Comparison of ENCODE assay signal across 27 mouse cellular contexts in the genomic region with DNA sequence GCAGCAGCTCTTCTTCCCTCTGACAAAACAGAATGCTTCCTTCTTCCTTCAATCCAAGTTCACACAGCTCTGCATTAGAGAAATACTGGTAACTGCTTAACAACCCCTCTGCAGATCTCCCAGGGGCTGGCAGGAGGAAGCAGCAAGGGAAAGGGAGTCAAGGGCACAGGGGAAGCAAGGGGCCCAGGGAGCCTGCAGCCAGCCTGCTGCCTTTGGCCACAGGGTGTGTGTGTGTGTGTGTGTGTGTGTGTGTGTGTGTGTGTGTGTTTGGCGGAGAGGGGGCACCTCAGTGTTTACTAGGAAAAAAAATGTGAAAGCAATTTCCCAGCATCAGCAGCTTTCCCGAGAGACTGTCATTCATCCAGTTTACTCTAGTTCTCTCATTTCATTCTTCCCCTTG.
DNase-seq lines count a peak whose midpoint lies in the region; ATAC-seq lines count a peak whose summit lies in the region.
"Had no signal": no experiment of that assay in that cellular context is flagged by ENCODE, and none has a peak within 500 bp of the region (broad histone marks: within the 10 kb centered on the region; RNA-seq: fewer than 3 reads in every experiment).

No protein-coding gene starts in this region.

- H3K9me3 ChIP-seq in limb, embryonic 11.5 days (ENCODE audit: control insufficient read depth, low read length), result no peaks in the 10 kb centered on the region
- no peaks in the 10 kb centered on the region for H3K9me3 ChIP-seq in limb, embryonic 10.5 days (replicated peaks)
- no peaks in the 10 kb centered on the region for H3K9me3 ChIP-seq in embryonic facial prominence, embryonic 10.5 days
- H3K9me3 ChIP-seq: embryonic facial prominence, embryonic 12.5 days; embryonic facial prominence, embryonic 15.5 days; forebrain, embryonic 13.5 days; G1E; heart, embryonic 10.5 days; heart, embryonic 13.5 days; hindbrain, embryonic 13.5 days had no signal

- no peak overlapping the region for H3K4me3 ChIP-seq in limb, embryonic 11.5 days (ENCODE audit: low read depth, low read length)
- no peak overlapping the region for H3K4me3 ChIP-seq in limb, embryonic 10.5 days
- no peak overlapping the region for H3K4me3 ChIP-seq in embryonic facial prominence, embryonic 10.5 days
- H3K4me3 ChIP-seq: embryonic facial prominence, embryonic 12.5 days; embryonic facial prominence, embryonic 15.5 days; forebrain, embryonic 13.5 days; gastrocnemius, adult 2 months; heart, adult 2 months; heart, embryonic 10.5 days; heart, embryonic 13.5 days; hindbrain, embryonic 13.5 days had no signal

- no peak overlapping the region for H3K9ac ChIP-seq in limb, embryonic 11.5 days (ENCODE audit: low read length)
- H3K9ac ChIP-seq: embryonic facial prominence, embryonic 12.5 days; embryonic facial prominence, embryonic 15.5 days; forebrain, embryonic 13.5 days; heart, embryonic 13.5 days; hindbrain, embryonic 13.5 days had no signal

- H3K4me2 ChIP-seq in limb, embryonic 11.5 days (ENCODE audit: low read depth, severe bottlenecking), result no peak overlapping the region
- H3K4me2 ChIP-seq: embryonic facial prominence, embryonic 12.5 days; embryonic facial prominence, embryonic 15.5 days; forebrain, embryonic 13.5 days; heart, embryonic 13.5 days; hindbrain, embryonic 13.5 days had no signal

- whole genome bisulfite sequencing in limb, embryonic 11.5 days, result 65% methylated on average over 2 of the region's 2 CpGs
- WGBS in limb, embryonic 10.5 days, result 65% methylated on average over 2 of the region's 2 CpGs
- 55% methylated on average over 2 of the region's 2 CpGs for WGBS in embryonic facial prominence, embryonic 10.5 days

- no peak overlapping the region for H3K27ac ChIP-seq in limb, embryonic 11.5 days (replicated peaks; ENCODE audit: low read depth, low read length)
- H3K27ac ChIP-seq in limb, embryonic 10.5 days, result no peak overlapping the region
- no peak overlapping the region for H3K27ac ChIP-seq in embryonic facial prominence, embryonic 10.5 days (replicated peaks)
- H3K27ac ChIP-seq: embryonic facial prominence, embryonic 12.5 days; embryonic facial prominence, embryonic 15.5 days; forebrain, embryonic 13.5 days; gastrocnemius, adult 2 months; heart, adult 2 months; heart, embryonic 10.5 days; heart, embryonic 13.5 days; hindbrain, embryonic 13.5 days had no signal

- no peaks in the 10 kb centered on the region for H3K36me3 ChIP-seq in limb, embryonic 11.5 days (ENCODE audit: control insufficient read depth, insufficient read depth, low read length)
- H3K36me3 ChIP-seq in limb, embryonic 10.5 days, result no peaks in the 10 kb centered on the region
- no peaks in the 10 kb centered on the region for H3K36me3 ChIP-seq in embryonic facial prominence, embryonic 10.5 days (replicated peaks)
- H3K36me3 ChIP-seq: embryonic facial prominence, embryonic 12.5 days; embryonic facial prominence, embryonic 15.5 days; G1E; heart, embryonic 10.5 days; heart, embryonic 13.5 days; hindbrain, embryonic 13.5 days had no signal

- DNase-seq in heart, adult 11 months, result peak; percentile 5
- no peak for DNase-seq in heart, postnatal 25 days (ENCODE audit: low spot score)
- peak; percentile 9 for DNase-seq in limb, embryonic 11.5 days (ENCODE audit: low spot score)
- no peak for DNase-seq in limb, embryonic 10.5 days (ENCODE audit: low spot score)
- peak; percentile 10 for DNase-seq in embryonic facial prominence, embryonic 10.5 days (ENCODE audit: low spot score)
- DNase-seq: adrenal gland, postnatal 10 days; adrenal gland, postnatal 36 days; B cell, adult 2 months; cerebellum, adult 18-20 months; cerebellum, adult 9-10 months; cerebellum, postnatal 14 days; gastrocnemius, adult 2 months; gastrocnemius, postnatal 14 days; heart, adult 2 months; heart, postnatal 14 days; kidney, adult 18-20 months had no signal

- ATAC-seq in limb, embryonic 11.5 days (ENCODE audit: insufficient number of reproducible peaks, low FRiP score, low TSS enrichment, low read depth), result no peak
- no peak for ATAC-seq in granulocyte monocyte progenitor cell, adult 5-6 weeks (replicated peaks; ENCODE audit: poor library complexity, severe bottlenecking)
- ATAC-seq: inflammation-experienced regulatory T-cells, adult 6 months; Patski had no signal

- H3K27me3 ChIP-seq in limb, embryonic 11.5 days (ENCODE audit: control insufficient read depth, insufficient read depth, low read length), result no peaks in the 10 kb centered on the region
- no peaks in the 10 kb centered on the region for H3K27me3 ChIP-seq in limb, embryonic 10.5 days (ENCODE audit: low read depth, poor library complexity, severe bottlenecking)
- peaks cover 7% of the 10 kb centered on the region; the same call in 1 of the 2 replicates for H3K27me3 ChIP-seq in embryonic facial prominence, embryonic 10.5 days (replicated peaks; ENCODE audit: low read depth, poor library complexity, severe bottlenecking)
- H3K27me3 ChIP-seq: CH12.LX; embryonic facial prominence, embryonic 12.5 days; embryonic facial prominence, embryonic 15.5 days; forebrain, embryonic 13.5 days; heart, embryonic 13.5 days; Patski had no signal

- H3K4me1 ChIP-seq in limb, embryonic 11.5 days (ENCODE audit: control insufficient read depth, insufficient read depth, low read length), result no peaks in the 10 kb centered on the region
- peaks cover 4% of the 10 kb centered on the region; the same call in 1 of the 2 replicates for H3K4me1 ChIP-seq in limb, embryonic 10.5 days
- peaks cover 7% of the 10 kb centered on the region for H3K4me1 ChIP-seq in embryonic facial prominence, embryonic 10.5 days
- H3K4me1 ChIP-seq: embryonic facial prominence, embryonic 15.5 days; heart, embryonic 10.5 days; heart, embryonic 13.5 days had no signal

- intact Hi-C loops in heart, postnatal 25 days (cut with DNase I), result no loop called here

Comparison
In these comparisons a context has a peak if more than half of its experiments do, and no peak if none do; other contexts are left out.
1. DNase-seq: peak in heart, adult 11 months (single experiment), limb, embryonic 11.5 days (single experiment) and embryonic facial prominence, embryonic 10.5 days (single experiment); none in heart, postnatal 25 days (single experiment) and limb, embryonic 10.5 days (single experiment).